Mouse (Mus musculus): ENCODE measurements around the gene Tprn.

- TF ChIP-seq CTCF (IDR thresholded peaks at IDR 0.05; ENCODE audit: control insufficient read depth, insufficient read depth, insufficient read length) (no peak), USF1 (IDR thresholded peaks at IDR 0.05; ENCODE audit: low read depth) (no peak), MAX (IDR thresholded peaks at IDR 0.05) (no peak), FOSL1 (IDR thresholded peaks at IDR 0.05; ENCODE audit: insufficient read depth, low read length, poor library complexity, severe bottlenecking) (no peak), MYOG (IDR thresholded peaks at IDR 0.05; ENCODE audit: control insufficient read depth, extremely low read depth, insufficient read length) (no peak), CEBPB (IDR thresholded peaks at IDR 0.05; ENCODE audit: low read depth) (no peak), MYOD1 (IDR thresholded peaks at IDR 0.05; ENCODE audit: control insufficient read depth, insufficient read length, low read depth) (no peak)
These were observed 31.4 kb upstream of the Tprn start for GRCm38 (mm10) chr2:25231038-25231437.

All from C2C12 (cell line).